Mouse (Mus musculus) lung, embryonic 14.5 days (tissue): ENCODE measurements at regions not wholly inside any gene's neighbourhood (a gene's known extent, or its start where the extent isn't known, plus 50 kb on each side); places are given as distances from the start of the nearest gene placed in this dataset.

Source experiments
- ATAC-seq: fragments of 200-750 bp; cut with Nextera tagmentation; 2 replicates; pipeline ENCODE4 v1.8.0; 2017; ENCODE audit warnings: mild to moderate bottlenecking, moderate TSS enrichment, moderate library complexity; ENCODE audit not compliant: insufficient read depth
- DNase-seq: peaks from one replicate; pipeline ENCODE4 v3.0.0-alpha.2; 2015
- H3K27ac ChIP-seq: fragments of 300-500 bp; sonication (generic); 2 replicates; pipeline ENCODE4 v1.5.1; 2014; ENCODE audit warnings: low read depth, mild to moderate bottlenecking, moderate library complexity
- H3K27me3 ChIP-seq: fragments of 300-500 bp; sonication (generic); 2 replicates; pipeline ENCODE4 v1.6.1; 2014; ENCODE audit warnings: low read length, control low read depth; ENCODE audit not compliant: insufficient read depth
- H3K36me3 ChIP-seq: fragments of 300-500 bp; sonication (generic); 2 replicates; pipeline ENCODE4 v1.6.1; 2014; ENCODE audit warnings: control low read depth; ENCODE audit not compliant: insufficient read depth
- H3K4me1 ChIP-seq: fragments of 300-500 bp; sonication (generic); 2 replicates; pipeline ENCODE4 v1.6.1; 2014; ENCODE audit warnings: antibody characterized with exemption, control low read depth; ENCODE audit not compliant: insufficient read depth
- H3K4me2 ChIP-seq: fragments of 300-500 bp; sonication (generic); 2 replicates; pipeline ENCODE4 v1.6.1; 2014; ENCODE audit warnings: mild to moderate bottlenecking
- H3K4me3 ChIP-seq: fragments of 300-500 bp; sonication (generic); 2 replicates; pipeline ENCODE4 v1.5.1; 2014; ENCODE audit warnings: low read depth, low read length
- H3K9ac ChIP-seq: fragments of 300-500 bp; sonication (generic); 2 replicates; pipeline ENCODE4 v1.6.1; 2014
- H3K9me3 ChIP-seq: fragments of 300-500 bp; sonication (generic); 2 replicates; pipeline ENCODE4 v1.6.1; 2016; ENCODE audit warnings: low read depth, low read length, control low read depth
- CTCF ChIP-seq: IDR thresholded peaks from 2 replicates; pipeline ENCODE4 v1.5.1; 2016; ENCODE audit warnings: antibody characterized with exemption, low read depth
- WGBS: fragments of 180-500 bp; shearing (Covaris S2); extraction: QIAGEN DNeasy Blood & Tissue Kit; methylation state at CpG from one replicate; pipeline ENCODE4 v1.1.7; 2014; 5-methylcytosine and 5-hydroxymethylcytosine counted together

- Histone ChIP-seq H3K4me2 (no peak overlapping the region), H3K4me1 (no peaks in the 10 kb centered on the region), H3K9me3 (no peaks in the 10 kb centered on the region), H3K4me3 (no peak overlapping the region), H3K36me3 (no peaks in the 10 kb centered on the region), H3K9ac (no peak overlapping the region), H3K27ac (no peak overlapping the region), H3K27me3 (no peaks in the 10 kb centered on the region)
- no peak for DNase-seq
- 52% methylated on average over 7 of the region's 7 CpGs for WGBS
- no peak for ATAC-seq
- no peak for TF ChIP-seq CTCF
Measured at GRCm38 (mm10) chr5:18135794-18136678, 173.7 kb downstream of the Gnat3 start.

- Histone ChIP-seq H3K9ac (no peak overlapping the region), H3K4me3 (no peak overlapping the region), H3K36me3 (no peaks in the 10 kb centered on the region), H3K4me1 (no peaks in the 10 kb centered on the region), H3K4me2 (no peak overlapping the region), H3K27ac (no peak overlapping the region), H3K27me3 (no peaks in the 10 kb centered on the region), H3K9me3 (no peaks in the 10 kb centered on the region)
- WGBS, result 77% methylated on average over 4 of the region's 4 CpGs
- no peak for DNase-seq
- TF ChIP-seq CTCF, result no peak
- ATAC-seq, result no peak
Measured at GRCm38 (mm10) chr5:18137450-18138061, 175.2 kb downstream of the Gnat3 start.

GRCm38 (mm10) chr5:18152241-18152640 lies 189.9 kb downstream of the Gnat3 start:
- WGBS, result 18% methylated on average over 1 of the region's 1 CpGs
- Histone ChIP-seq H3K9ac (no peak overlapping the region), H3K4me2 (no peak overlapping the region), H3K27ac (peak overlapping the region; percentile 46), H3K36me3 (no peaks in the 10 kb centered on the region), H3K4me3 (no peak overlapping the region), H3K4me1 (peaks cover 9% of the 10 kb centered on the region; the same call in 1 of the 2 replicates), H3K27me3 (no peaks in the 10 kb centered on the region), H3K9me3 (no peaks in the 10 kb centered on the region)
- no peak for TF ChIP-seq CTCF
- peak; percentile 67 for ATAC-seq
- peak; percentile 52 for DNase-seq

- WGBS, result 97% methylated on average over 1 of the region's 1 CpGs
- H3K27ac ChIP-seq, result no peak overlapping the region
- no peaks in the 10 kb centered on the region for H3K27me3 ChIP-seq
- peaks cover 9% of the 10 kb centered on the region; the same call in 1 of the 2 replicates for H3K4me1 ChIP-seq
- ATAC-seq (no peak), DNase-seq (no peak)
- H3K4me3 ChIP-seq, result no peak overlapping the region
- H3K9me3 ChIP-seq, result no peaks in the 10 kb centered on the region
- H3K4me2 ChIP-seq, result no peak overlapping the region
- H3K36me3 ChIP-seq, result no peaks in the 10 kb centered on the region
- no peak for TF ChIP-seq CTCF
- no peak overlapping the region for H3K9ac ChIP-seq
Measured at GRCm38 (mm10) chr5:18153703-18154102, 191.4 kb downstream of the Gnat3 start.

- no peak for TF ChIP-seq CTCF
- H3K27ac ChIP-seq, result no peak overlapping the region
- DNase-seq (no peak), ATAC-seq (no peak)
- H3K27me3 ChIP-seq, result no peaks in the 10 kb centered on the region
- H3K9me3 ChIP-seq, result no peaks in the 10 kb centered on the region
- no peaks in the 10 kb centered on the region for H3K36me3 ChIP-seq
- no peaks in the 10 kb centered on the region for H3K4me1 ChIP-seq
- no peak overlapping the region for H3K9ac ChIP-seq
- H3K4me3 ChIP-seq, result no peak overlapping the region
- H3K4me2 ChIP-seq, result no peak overlapping the region
Measured at GRCm38 (mm10) chr5:18163515-18163914, 196.6 kb downstream of the Gnai1 start.

GRCm38 (mm10) chr5:18177810-18178209 lies 182.3 kb downstream of the Gnai1 start:
- 45% methylated on average over 3 of the region's 3 CpGs for WGBS
- Histone ChIP-seq H3K36me3 (no peaks in the 10 kb centered on the region), H3K27me3 (no peaks in the 10 kb centered on the region), H3K4me1 (no peaks in the 10 kb centered on the region), H3K4me3 (no peak overlapping the region), H3K9ac (no peak overlapping the region), H3K4me2 (no peak overlapping the region), H3K27ac (no peak overlapping the region), H3K9me3 (no peaks in the 10 kb centered on the region)
- DNase-seq (peak; percentile 51), ATAC-seq (peak; percentile 82)
- no peak for TF ChIP-seq CTCF

GRCm38 (mm10) chr5:18211395-18212057 lies 148.6 kb downstream of the Gnai1 start:
- Histone ChIP-seq H3K4me3 (no peak overlapping the region), H3K4me1 (no peaks in the 10 kb centered on the region), H3K9ac (no peak overlapping the region), H3K27ac (no peak overlapping the region), H3K36me3 (no peaks in the 10 kb centered on the region), H3K9me3 (no peaks in the 10 kb centered on the region), H3K4me2 (no peak overlapping the region), H3K27me3 (no peaks in the 10 kb centered on the region)
- DNase-seq, result no peak
- TF ChIP-seq CTCF, result no peak
- ATAC-seq, result no peak
- WGBS, result 65% methylated on average over 4 of the region's 4 CpGs
